Mouse (Mus musculus): Measurements from ENCODE around the gene Urad. TPM values are rescaled to one million over a fixed set of nuclear protein-coding genes. Genes with fewer than 3 reads are reported as not detected.

Gene Urad
- polyA plus RNA-seq, 2 experiments, result not detected

GRCm38 (mm10) chr5:147267434-147267833 lies 54.8 kb downstream of the Urad start:
- Histone ChIP-seq H3K4me1 (ENCODE audit: control insufficient read depth, insufficient read depth, low read length) (no peaks in the 10 kb centered on the region), H3K4me2 (replicated peaks; ENCODE audit: low read depth, low read length, severe bottlenecking) (no peak overlapping the region)
- WGBS, result 4% methylated on average over 6 of the region's 6 CpGs

More at GRCm38 (mm10) chr5:147267434-147267833, 54.8 kb downstream of the Urad start:
- no peaks in the 10 kb centered on the region for H3K36me3 ChIP-seq (ENCODE audit: control insufficient read depth, insufficient read depth, low read length)
- DNase-seq (ENCODE audit: low spot score) (no peak), ATAC-seq (ENCODE audit: low FRiP score, low read depth) (no peak)
- no peaks in the 10 kb centered on the region for H3K9me3 ChIP-seq (ENCODE audit: control insufficient read depth, low read length)
- no peak overlapping the region for H3K4me3 ChIP-seq (replicated peaks; ENCODE audit: low read length)
- TF ChIP-seq POLR2A (IDR thresholded peaks at IDR 0.05; ENCODE audit: borderline replicate concordance, extremely low read depth, insufficient read depth, insufficient read length), result no peak
- H3K9ac ChIP-seq (ENCODE audit: low read depth, low read length, severe bottlenecking), result no peak overlapping the region
- H3K27ac ChIP-seq (replicated peaks; ENCODE audit: low read depth, low read length), result no peak overlapping the region
- peaks cover 76% of the 10 kb centered on the region for H3K27me3 ChIP-seq (ENCODE audit: control insufficient read depth, insufficient read depth, low read length)

Small RNAs within 50 kb of the gene (microRNA-seq; reads per million reads assigned to microRNA genes)
- not detected for gene Mir7k

Other genes starting within 250 kb of the Urad start
- gene Lnx2, start 245.9 kb downstream of the Urad start, polyA plus RNA-seq (2012; rRNA removed), result 13.7 and 16.9 TPM in 2 replicates
- gene Lnx2, start 245.9 kb downstream of the Urad start, polyA plus RNA-seq (2014; fragmentation: Nextera tagmentation; extraction: Ambion mirVana), result 13.7 and 15.8 TPM in 2 replicates
- gene Polr1d, start 245.4 kb downstream of the Urad start, polyA plus RNA-seq (2012; rRNA removed), result 82.7 and 104 TPM in 2 replicates
- 144 and 148 TPM in 2 replicates for gene Polr1d, start 245.4 kb downstream of the Urad start, polyA plus RNA-seq (2014; fragmentation: Nextera tagmentation; extraction: Ambion mirVana)
- not detected in 2 replicates for gene Gsx1, start 133.7 kb downstream of the Urad start, polyA plus RNA-seq (2012; rRNA removed)
- not detected in 2 replicates for gene Gsx1, start 133.7 kb downstream of the Urad start, polyA plus RNA-seq (2014; fragmentation: Nextera tagmentation; extraction: Ambion mirVana)
- not detected in 2 replicates for gene Pdx1, start 52.5 kb downstream of the Urad start, polyA plus RNA-seq (2012; rRNA removed)
- not detected in 2 replicates for gene Pdx1, start 52.5 kb downstream of the Urad start, polyA plus RNA-seq (2014; fragmentation: Nextera tagmentation; extraction: Ambion mirVana)
- gene Cdx2, start 15.2 kb downstream of the Urad start, polyA plus RNA-seq (2012; rRNA removed), result 0.03 TPM in 1 of 2 replicates, not detected in the other
- gene Cdx2, start 15.2 kb downstream of the Urad start, polyA plus RNA-seq (2014; fragmentation: Nextera tagmentation; extraction: Ambion mirVana), result not detected in 2 replicates
- gene Flt3, start 78.0 kb upstream of the Urad start, polyA plus RNA-seq (2012; rRNA removed), result 0.10 and 0.21 TPM in 2 replicates
- 0.17 and 0.28 TPM in 2 replicates for gene Flt3, start 78.0 kb upstream of the Urad start, polyA plus RNA-seq (2014; fragmentation: Nextera tagmentation; extraction: Ambion mirVana)
- gene Pan3, start 107.7 kb upstream of the Urad start, polyA plus RNA-seq (2012; rRNA removed), result 46.7 and 48.0 TPM in 2 replicates
- gene Pan3, start 107.7 kb upstream of the Urad start, polyA plus RNA-seq (2014; fragmentation: Nextera tagmentation; extraction: Ambion mirVana), result 60.7 and 74.5 TPM in 2 replicates